ENCODE assay signal across 18 mouse cellular contexts in genomic region chr12:29838421-29838820, GRCm38 (mm10).
"Had no signal": no experiment of that assay in that cellular context is flagged by ENCODE, and none has a peak within 500 bp of the region (broad histone marks: within the 10 kb centered on the region; RNA-seq: fewer than 3 reads in every experiment).

No protein-coding gene starts in this region.

- H3K27ac ChIP-seq: midbrain, embryonic 10.5 days; midbrain, embryonic 12.5 days; neural tube, embryonic 13.5 days; neural tube, embryonic 15.5 days had no signal

- DNase-seq: lung, adult 18-20 months; lung, embryonic 14.5 days; lung, postnatal 10 days; lung, postnatal 4 days; midbrain, embryonic 14.5 days; retina, postnatal 1 day; right cerebral cortex, adult 18-20 months; right cerebral cortex, postnatal 25 days; right cerebral cortex, postnatal 4 days; spleen, adult 18-20 months; thymus, adult 18-20 months; thymus, postnatal 14 days; thymus, postnatal 36 days had no signal

- H3K4me3 ChIP-seq: midbrain, embryonic 10.5 days; midbrain, embryonic 12.5 days; myocyte; neural tube, embryonic 13.5 days; neural tube, embryonic 15.5 days had no signal
